Mouse (Mus musculus) heart, postnatal 0 days (tissue): ENCODE data around the gene Ankrd33. TPM values are rescaled to one million over a fixed set of nuclear protein-coding genes. Genes with fewer than 3 reads are reported as not detected.

ENCODE experiments used
- ATAC-seq: fragments of 200-750 bp; cut with Nextera tagmentation; 2 replicates; pipeline ENCODE4 v1.8.0; 2017; ENCODE audit warnings: low read depth, moderate number of reproducible peaks, moderate library complexity; ENCODE audit not compliant: insufficient read depth
- DNase-seq: peaks from one replicate; pipeline ENCODE4 v3.0.0-alpha.2; 2016; ENCODE audit warnings: low spot score
- H3K27ac ChIP-seq: fragments of 300-500 bp; sonication (generic); 2 replicates; pipeline ENCODE4 v1.5.1; 2014; ENCODE audit warnings: low read depth, mild to moderate bottlenecking
- H3K27me3 ChIP-seq: fragments of 300-500 bp; sonication (generic); 2 replicates; pipeline ENCODE4 v1.6.1; 2014; ENCODE audit warnings: low read length, mixed read lengths; ENCODE audit not compliant: control insufficient read depth, insufficient read depth
- H3K36me3 ChIP-seq: fragments of 300-500 bp; sonication (generic); replicated peaks from 2 replicates; pipeline ENCODE4 v1.6.1; 2014; ENCODE audit warnings: low read length, mixed read lengths; ENCODE audit not compliant: control insufficient read depth, insufficient read depth
- H3K4me1 ChIP-seq: fragments of 300-500 bp; sonication (generic); 2 replicates; pipeline ENCODE4 v1.6.1; 2014; ENCODE audit warnings: antibody characterized with exemption; ENCODE audit not compliant: control insufficient read depth, insufficient read depth
- H3K4me2 ChIP-seq: fragments of 300-500 bp; sonication (generic); 2 replicates; pipeline ENCODE4 v1.6.1; 2014; ENCODE audit warnings: low read depth, mild to moderate bottlenecking, low read length, moderate library complexity
- H3K4me3 ChIP-seq: fragments of 300-500 bp; sonication (generic); 2 replicates; pipeline ENCODE4 v1.5.1; 2014; ENCODE audit warnings: low read depth, low read length
- H3K9ac ChIP-seq: fragments of 300-500 bp; sonication (generic); replicated peaks from 2 replicates; pipeline ENCODE4 v1.6.1; 2014; ENCODE audit warnings: low read depth, low read length, mixed read lengths
- H3K9me3 ChIP-seq: fragments of 300-500 bp; sonication (generic); replicated peaks from 2 replicates; pipeline ENCODE4 v1.6.1; 2016; ENCODE audit warnings: low read length; ENCODE audit not compliant: control insufficient read depth
- CTCF ChIP-seq: IDR thresholded peaks from 2 replicates; pipeline ENCODE4 v1.5.1; 2016; ENCODE audit warnings: antibody characterized with exemption, control low read depth, low read depth
- EP300 ChIP-seq: IDR thresholded peaks from 2 replicates; pipeline ENCODE4 v1.6.1; 2016; ENCODE audit warnings: antibody characterized with exemption, low read depth
- WGBS: fragments of 180-500 bp; shearing (Covaris S2); extraction: QIAGEN DNeasy Blood & Tissue Kit; methylation state at CpG from one replicate; pipeline ENCODE4 v1.1.7; 2014; 5-methylcytosine and 5-hydroxymethylcytosine counted together
- polyA plus RNA-seq: library from polyadenylated mRNA; unstranded; fragments of >200 nt; fragmentation: Nextera tagmentation; extraction: Ambion mirVana; gene quantifications from 2 replicates; pipeline ENCODE4 v1.2.1, GENCODE M21; 2015
- total RNA-seq: library from RNA; depleted of rRNA; stranded (reverse); fragments of >200 nt; gene quantifications from 2 replicates; pipeline ENCODE4 v1.2.3, GENCODE M21; 2014; ENCODE audit warnings: low replicate concordance

Ankrd33 gene
- total and polyA plus RNA-seq, 2 experiments from 2014 or later, result not detected

GRCm38 (mm10) chr15:101118399-101119125, 3.0 kb downstream of the Ankrd33 start:
- 0 out of 2 replicates have a peak, but pooled peaks have one; percentile 28 for ATAC-seq
- WGBS, result 57% methylated on average over 14 of the region's 14 CpGs
- DNase-seq, result no peak
- TF ChIP-seq EP300, result no peak
- peak; percentile 47 for TF ChIP-seq CTCF
- H3K36me3 ChIP-seq, result no peaks in the 10 kb centered on the region
- H3K4me2 ChIP-seq, result no peak overlapping the region
- H3K4me3 ChIP-seq, result no peak overlapping the region
- H3K27ac ChIP-seq, result no peak overlapping the region
- 0 out of 2 replicates have a peak, but pooled peaks cover 4% of the 10 kb centered on the region for H3K27me3 ChIP-seq
- H3K4me1 ChIP-seq, result peaks cover 6% of the 10 kb centered on the region; the same call in 1 of the 2 replicates
- no peaks in the 10 kb centered on the region; the same call in 1 of the 2 replicates for H3K9me3 ChIP-seq
- H3K9ac ChIP-seq, result no peak overlapping the region

- ATAC-seq (no peak), DNase-seq (no peak)
- no peaks in the 10 kb centered on the region for H3K36me3 ChIP-seq
- no peaks in the 10 kb centered on the region for H3K9me3 ChIP-seq
- 0 out of 2 replicates have a peak, but pooled peaks cover 4% of the 10 kb centered on the region for H3K27me3 ChIP-seq
- no peak overlapping the region for H3K4me3 ChIP-seq
- WGBS, result 70% methylated on average over 9 of the region's 9 CpGs
- no peak overlapping the region for H3K9ac ChIP-seq
- no peak overlapping the region for H3K4me2 ChIP-seq
- TF ChIP-seq CTCF, result no peak
- no peak for TF ChIP-seq EP300
- no peak overlapping the region for H3K27ac ChIP-seq
- H3K4me1 ChIP-seq, result peaks cover 6% of the 10 kb centered on the region; the same call in 1 of the 2 replicates
These were observed 6.1 kb downstream of the Ankrd33 start for GRCm38 (mm10) chr15:101121411-101122289.

DNA sequence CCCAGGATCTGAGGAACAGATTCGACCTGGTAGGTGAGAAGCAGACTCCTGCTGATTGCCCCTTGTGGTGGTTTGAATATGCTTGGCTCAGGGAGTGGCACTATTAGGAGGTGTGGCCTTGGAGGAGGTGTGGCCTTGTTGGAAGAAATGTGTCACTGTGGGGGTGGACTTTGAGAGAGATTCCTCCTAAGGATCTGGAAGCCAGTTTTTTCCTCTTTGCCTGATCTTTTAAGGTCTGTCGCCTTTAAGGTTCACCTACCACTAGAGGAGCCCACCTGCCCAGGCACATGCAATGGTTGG, 6.7 kb downstream of the Ankrd33 start:
- no peak overlapping the region for H3K4me2 ChIP-seq
- H3K4me3 ChIP-seq, result no peak overlapping the region
- no peaks in the 10 kb centered on the region for H3K36me3 ChIP-seq
- no peaks in the 10 kb centered on the region for H3K9me3 ChIP-seq
- ATAC-seq (no peak), DNase-seq (no peak)
- H3K4me1 ChIP-seq, result peaks cover 6% of the 10 kb centered on the region; the same call in 1 of the 2 replicates
- no peak overlapping the region for H3K9ac ChIP-seq
- 0 out of 2 replicates have a peak, but pooled peaks cover 8% of the 10 kb centered on the region for H3K27me3 ChIP-seq
- TF ChIP-seq EP300 (no peak), CTCF (no peak)
- 43% methylated on average over 2 of the region's 2 CpGs for WGBS
- H3K27ac ChIP-seq, result no peak overlapping the region; the same call in 1 of the 2 replicates

DNA sequence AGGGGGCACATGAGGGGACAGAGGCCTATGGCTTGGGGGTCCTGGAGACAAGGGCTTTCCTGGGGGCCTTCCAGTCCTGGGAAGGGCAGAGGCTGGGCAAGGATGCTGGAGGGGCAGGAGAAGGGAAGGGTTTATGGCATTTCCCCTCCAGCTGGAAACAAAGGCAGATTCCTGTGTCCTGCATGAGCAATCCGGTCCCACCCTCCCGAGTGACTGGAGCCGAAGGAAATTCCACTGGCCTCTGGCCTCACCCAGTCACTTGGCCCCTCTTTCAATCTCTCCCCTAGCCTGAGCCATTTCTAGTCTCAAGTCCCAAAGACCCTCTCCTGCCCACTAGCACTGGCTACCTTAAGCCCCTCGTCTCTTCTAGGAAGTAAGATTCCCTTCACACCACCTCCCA, 7.6 kb downstream of the Ankrd33 start:
- Histone ChIP-seq H3K27me3 (0 out of 2 replicates have a peak, but pooled peaks cover 9% of the 10 kb centered on the region), H3K27ac (peak overlapping the region; percentile 76), H3K9ac (no peak overlapping the region), H3K36me3 (no peaks in the 10 kb centered on the region), H3K4me3 (no peak overlapping the region), H3K4me1 (peaks cover 12% of the 10 kb centered on the region), H3K9me3 (no peaks in the 10 kb centered on the region), H3K4me2 (no peak overlapping the region)
- WGBS, result 47% methylated on average over 4 of the region's 4 CpGs
- TF ChIP-seq EP300 (no peak), CTCF (no peak)
- ATAC-seq, result no peak
- DNase-seq, result no peak

- DNase-seq (no peak), ATAC-seq (no peak)
- peaks cover 25% of the 10 kb centered on the region; the same call in 1 of the 2 replicates for H3K27me3 ChIP-seq
- no peak overlapping the region for H3K27ac ChIP-seq
- H3K9ac ChIP-seq, result no peak overlapping the region
- H3K4me2 ChIP-seq, result no peak overlapping the region
- no peaks in the 10 kb centered on the region for H3K9me3 ChIP-seq
- peaks cover 16% of the 10 kb centered on the region for H3K4me1 ChIP-seq
- no peak overlapping the region for H3K4me3 ChIP-seq
- no peaks in the 10 kb centered on the region for H3K36me3 ChIP-seq
- WGBS, result 74% methylated on average over 6 of the region's 6 CpGs
- no peak for TF ChIP-seq EP300
- TF ChIP-seq CTCF, result no peak
These were observed 10.0 kb downstream of the Ankrd33 start for GRCm38 (mm10) chr15:101125561-101125960.
